Mouse (Mus musculus): ENCODE measurements around the gene Gm45717. TPM values are rescaled to one million over a fixed set of nuclear protein-coding genes. Genes with fewer than 3 reads are reported as not detected.
A peak's percentile ranks its signal among the peaks of the same experiment; 100 is the strongest.

Gm45717 gene
- total and polyA plus RNA-seq, 3 experiments: not detected

DNA sequence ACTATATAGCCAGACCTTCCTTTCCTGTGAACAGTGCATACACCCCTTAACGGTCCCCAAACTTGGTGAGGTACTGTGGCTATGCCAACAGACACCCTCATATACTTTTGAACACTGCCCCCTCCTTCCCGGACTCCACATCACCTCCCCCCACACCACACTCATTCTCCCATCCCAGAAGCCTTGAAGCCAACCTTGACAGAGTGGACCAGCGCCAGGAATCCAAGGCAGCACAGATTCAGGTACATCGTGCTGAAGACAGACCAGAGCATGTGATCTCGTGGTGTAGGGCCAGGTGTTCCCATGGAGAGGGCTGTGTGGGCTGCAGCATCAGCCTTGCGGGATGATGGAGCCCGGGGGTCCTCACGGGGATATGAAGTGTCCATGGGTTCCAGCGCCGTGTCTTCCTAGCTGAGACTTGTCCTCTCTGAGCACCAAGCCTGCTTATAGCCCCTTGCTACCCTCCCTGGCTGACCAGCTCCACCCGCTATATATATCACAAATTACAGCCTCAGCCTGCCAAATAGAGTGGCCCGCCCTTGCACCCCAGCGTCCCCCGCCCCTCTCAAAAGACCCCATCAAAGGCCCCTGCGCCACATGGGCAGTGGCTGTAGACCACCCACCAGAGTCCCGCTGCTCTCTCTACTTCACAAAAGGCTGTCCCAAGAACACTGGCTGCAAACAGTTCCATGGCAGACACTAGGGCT, 5.8 kb downstream of the Gm45717 start, which contains the start of gene Ifitm5:
Gene Ifitm5 (minus strand): TSS at position 468 of the 707 bp plus-strand sequence.
- 83% methylated on average over 16 of the region's 16 CpGs for WGBS
- Histone ChIP-seq H3K4me3 (peak within 1 kb of the TSS; percentile 38; the same call in 1 of the 2 replicates), H3K4me1 (ENCODE audit: control insufficient read depth, insufficient read depth, low read length) (peaks cover 50% of the 10 kb centered on the region), H3K9ac (ENCODE audit: low read depth, low read length) (peak within 1 kb of the TSS; percentile 56), H3K27ac (peak within 1 kb of the TSS; percentile 87), H3K27me3 (ENCODE audit: control insufficient read depth, insufficient read depth, low read length) (no peaks in the 10 kb centered on the region), H3K79me2 (replicated peaks; ENCODE audit: control insufficient read depth, insufficient read depth, low read length) (0 out of 2 replicates have a peak, but pooled peaks cover 2% of the 10 kb centered on the region), H3K36me3 (ENCODE audit: control insufficient read depth, insufficient read depth, low read length) (no peaks in the 10 kb centered on the region; the same call in 1 of the 2 replicates)
- TF ChIP-seq CTCF (IDR thresholded peaks at IDR 0.05) (no peak), POLR2A (IDR thresholded peaks at IDR 0.05; ENCODE audit: insufficient read depth, low read depth, low read length) (no peak), EP300 (IDR thresholded peaks at IDR 0.05; ENCODE audit: insufficient read depth, low read depth, low read length) (no peak)
- intact Hi-C loops (cut with DNase I): no loop called here
- DNase-seq: no peak

DNA sequence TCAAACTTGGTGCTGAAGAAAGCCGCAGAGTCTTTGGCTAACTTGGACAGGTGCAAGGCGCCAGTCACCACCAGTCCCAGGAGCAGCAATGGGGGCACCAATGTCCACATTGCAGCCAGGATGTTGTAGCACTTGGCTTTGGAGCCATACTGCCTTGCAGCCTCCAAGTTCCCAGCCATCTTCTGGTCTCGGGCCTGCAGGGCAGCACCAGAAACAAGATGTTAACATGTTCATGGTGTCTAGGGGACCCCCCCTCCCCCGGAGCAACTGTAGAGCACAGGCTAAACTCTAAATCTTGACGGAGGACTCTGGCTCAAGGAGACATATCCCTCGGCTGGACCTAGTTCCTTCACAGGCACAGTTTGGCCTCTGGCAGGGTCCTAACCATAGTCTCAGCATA, 6.5 kb downstream of the Gm45717 start:
- intact Hi-C loops (cut with DNase I): no loop called here

DNA sequence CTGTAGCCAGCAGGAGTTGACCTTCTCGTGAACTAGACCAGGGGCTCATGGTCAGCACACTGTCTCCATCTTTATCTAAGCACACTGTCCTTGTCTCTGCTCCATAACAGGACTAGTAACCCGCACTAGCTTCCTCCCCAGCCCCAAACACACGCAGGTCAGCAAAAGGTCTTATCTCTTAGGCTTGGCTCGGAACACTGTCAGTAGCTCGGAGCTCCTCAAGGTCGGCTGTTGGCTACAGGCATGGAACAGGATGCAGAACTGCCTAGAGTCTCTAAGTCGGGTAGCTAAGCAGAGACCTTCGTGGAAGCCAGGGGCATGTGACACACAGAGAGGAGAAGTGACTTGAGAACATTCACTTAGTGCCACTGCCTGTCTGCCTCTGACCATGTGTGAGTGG, 7.6 kb downstream of the Gm45717 start:
- no peaks in the 10 kb centered on the region for H3K27me3 ChIP-seq (ENCODE audit: control insufficient read depth, insufficient read depth, low read length)
- peak in 1 of 2 experiments; percentile 32 for DNase-seq
- no peaks in the 10 kb centered on the region; the same call in 1 of the 2 replicates for H3K36me3 ChIP-seq (ENCODE audit: control insufficient read depth, insufficient read depth, low read length)
- 0 out of 2 replicates have a peak, but pooled peaks cover 2% of the 10 kb centered on the region for H3K79me2 ChIP-seq (replicated peaks; ENCODE audit: control insufficient read depth, insufficient read depth, low read length)
- TF ChIP-seq EP300 (IDR thresholded peaks at IDR 0.05; ENCODE audit: insufficient read depth, low read depth, low read length): no peak
- TF ChIP-seq CTCF (IDR thresholded peaks at IDR 0.05): no peak
- TF ChIP-seq POLR2A (IDR thresholded peaks at IDR 0.05; ENCODE audit: insufficient read depth, low read depth, low read length): no peak
- no peak overlapping the region for H3K4me3 ChIP-seq
- intact Hi-C loops (cut with DNase I): no loop called here
- H3K4me1 ChIP-seq (ENCODE audit: control insufficient read depth, insufficient read depth, low read length): peaks cover 49% of the 10 kb centered on the region
- no peak overlapping the region for H3K9ac ChIP-seq (ENCODE audit: low read depth, low read length)
- WGBS: 21% methylated on average over 8 of the region's 8 CpGs
- H3K27ac ChIP-seq: peak overlapping the region; percentile 73

More for the DNA sequence above, 6.5 kb downstream of the Gm45717 start:
- Histone ChIP-seq H3K4me3 (no peak overlapping the region), H3K9ac (ENCODE audit: low read depth, low read length) (no peak overlapping the region), H3K27ac (peak overlapping the region; percentile 11), H3K4me1 (ENCODE audit: control insufficient read depth, insufficient read depth, low read length) (peaks cover 50% of the 10 kb centered on the region), H3K27me3 (ENCODE audit: control insufficient read depth, insufficient read depth, low read length) (no peaks in the 10 kb centered on the region), H3K79me2 (replicated peaks; ENCODE audit: control insufficient read depth, insufficient read depth, low read length) (0 out of 2 replicates have a peak, but pooled peaks cover 2% of the 10 kb centered on the region), H3K36me3 (ENCODE audit: control insufficient read depth, insufficient read depth, low read length) (no peaks in the 10 kb centered on the region; the same call in 1 of the 2 replicates)
- WGBS: 89% methylated on average over 6 of the region's 6 CpGs
- DNase-seq: no peak
- TF ChIP-seq EP300 (IDR thresholded peaks at IDR 0.05; ENCODE audit: insufficient read depth, low read depth, low read length) (no peak), CTCF (IDR thresholded peaks at IDR 0.05) (no peak), POLR2A (IDR thresholded peaks at IDR 0.05; ENCODE audit: insufficient read depth, low read depth, low read length) (no peak)

DNA sequence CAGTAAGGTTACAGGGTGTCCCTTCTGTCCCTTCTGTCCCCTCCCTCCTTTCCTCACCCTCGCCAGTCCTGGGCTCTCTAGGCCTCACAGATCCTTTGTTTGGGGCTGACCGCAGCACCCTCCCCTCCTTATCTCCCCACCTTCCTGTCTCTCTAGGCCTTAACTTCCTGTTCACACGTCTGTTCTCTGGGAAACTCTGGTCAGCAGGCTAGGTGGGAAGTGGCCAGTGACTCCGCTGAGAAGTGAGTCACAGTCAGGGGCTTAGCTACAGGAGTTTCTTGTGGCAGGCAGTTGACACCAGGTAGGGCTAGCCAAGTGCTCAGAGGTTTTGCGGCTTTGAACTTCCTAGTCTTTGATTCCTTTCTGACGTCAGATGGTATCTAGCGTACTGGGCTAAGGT, 8.8 kb downstream of the Gm45717 start:
- whole genome bisulfite sequencing: 40% methylated on average over 7 of the region's 7 CpGs
- Histone ChIP-seq H3K27me3 (ENCODE audit: control insufficient read depth, insufficient read depth, low read length) (no peaks in the 10 kb centered on the region), H3K36me3 (ENCODE audit: control insufficient read depth, insufficient read depth, low read length) (no peaks in the 10 kb centered on the region; the same call in 1 of the 2 replicates), H3K27ac (peak overlapping the region; percentile 73), H3K4me1 (ENCODE audit: control insufficient read depth, insufficient read depth, low read length) (peaks cover 50% of the 10 kb centered on the region), H3K79me2 (replicated peaks; ENCODE audit: control insufficient read depth, insufficient read depth, low read length) (0 out of 2 replicates have a peak, but pooled peaks cover 2% of the 10 kb centered on the region), H3K4me3 (no peak overlapping the region), H3K9ac (ENCODE audit: low read depth, low read length) (0 out of 2 replicates have a peak overlapping the region, but pooled peaks have one; percentile 11)
- peak; percentile 84 for TF ChIP-seq EP300 (IDR thresholded peaks at IDR 0.05; ENCODE audit: insufficient read depth, low read depth, low read length)
- TF ChIP-seq POLR2A (IDR thresholded peaks at IDR 0.05; ENCODE audit: insufficient read depth, low read depth, low read length): peak; percentile 52; the same call in 1 of the 2 replicates
- TF ChIP-seq CTCF (IDR thresholded peaks at IDR 0.05): no peak
- peak; percentile 39 to 57 for DNase-seq
- intact Hi-C loops (cut with DNase I): no loop called here

DNA sequence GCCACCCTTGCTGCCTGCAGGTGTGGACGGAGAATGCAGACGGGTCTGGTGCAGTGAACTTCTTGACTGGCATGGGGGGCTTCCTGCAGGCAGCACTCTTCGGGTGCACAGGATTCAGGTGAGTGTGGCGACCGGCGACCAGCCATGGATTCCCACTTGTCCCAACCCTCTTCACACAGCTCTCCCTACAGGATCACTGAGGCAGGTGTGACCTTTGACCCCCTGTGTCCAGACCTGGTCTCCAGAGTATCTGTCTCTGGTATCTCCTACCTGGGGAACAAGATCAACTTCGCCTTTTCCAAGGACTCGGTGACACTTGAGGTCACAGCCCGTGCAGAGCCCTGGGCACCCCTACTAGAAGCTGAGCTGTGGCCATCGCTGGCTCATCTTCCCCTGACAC, 9.4 kb downstream of the Gm45717 start:
- no peak overlapping the region for H3K4me3 ChIP-seq
- 0 out of 2 replicates have a peak, but pooled peaks cover 2% of the 10 kb centered on the region for H3K79me2 ChIP-seq (replicated peaks; ENCODE audit: control insufficient read depth, insufficient read depth, low read length)
- WGBS: 84% methylated on average over 10 of the region's 10 CpGs
- peak overlapping the region; percentile 73 for H3K27ac ChIP-seq
- no peaks in the 10 kb centered on the region; the same call in 1 of the 2 replicates for H3K36me3 ChIP-seq (ENCODE audit: control insufficient read depth, insufficient read depth, low read length)
- no peak for TF ChIP-seq EP300 (IDR thresholded peaks at IDR 0.05; ENCODE audit: insufficient read depth, low read depth, low read length)
- TF ChIP-seq POLR2A (IDR thresholded peaks at IDR 0.05; ENCODE audit: insufficient read depth, low read depth, low read length): no peak
- TF ChIP-seq CTCF (IDR thresholded peaks at IDR 0.05): no peak
- intact Hi-C loops (cut with DNase I): no loop called here
- no peak overlapping the region for H3K9ac ChIP-seq (ENCODE audit: low read depth, low read length)
- peak in 1 of 2 experiments; percentile 26 for DNase-seq
- H3K27me3 ChIP-seq (ENCODE audit: control insufficient read depth, insufficient read depth, low read length): no peaks in the 10 kb centered on the region
- H3K4me1 ChIP-seq (ENCODE audit: control insufficient read depth, insufficient read depth, low read length): peaks cover 46% of the 10 kb centered on the region

DNA sequence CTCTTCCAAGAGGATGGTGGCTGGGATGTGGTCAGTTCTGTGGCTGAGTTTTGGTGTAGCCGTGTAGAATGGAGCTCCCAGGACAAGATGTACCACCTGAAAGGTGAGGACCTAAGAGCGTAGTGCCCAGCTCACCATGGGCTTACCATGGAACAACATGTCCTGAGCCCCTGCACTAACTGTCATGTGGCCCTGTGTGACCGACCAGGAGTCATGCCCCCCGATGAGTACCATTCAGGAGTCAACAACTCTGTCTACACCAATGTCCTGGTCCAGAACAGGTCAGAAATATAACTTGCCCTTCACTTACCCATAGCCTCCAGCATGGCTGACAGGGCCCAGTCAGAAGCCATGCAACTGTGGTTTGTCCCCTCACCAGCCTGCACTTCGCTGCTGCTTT, 10.5 kb downstream of the Gm45717 start:
- DNase-seq: no peak
- Histone ChIP-seq H3K27ac (no peak overlapping the region), H3K9ac (ENCODE audit: low read depth, low read length) (no peak overlapping the region), H3K4me3 (no peak overlapping the region), H3K36me3 (ENCODE audit: control insufficient read depth, insufficient read depth, low read length) (no peaks in the 10 kb centered on the region; the same call in 1 of the 2 replicates), H3K27me3 (ENCODE audit: control insufficient read depth, insufficient read depth, low read length) (no peaks in the 10 kb centered on the region), H3K4me1 (ENCODE audit: control insufficient read depth, insufficient read depth, low read length) (peaks cover 37% of the 10 kb centered on the region), H3K79me2 (replicated peaks; ENCODE audit: control insufficient read depth, insufficient read depth, low read length) (0 out of 2 replicates have a peak, but pooled peaks cover 2% of the 10 kb centered on the region)
- no peak for TF ChIP-seq EP300 (IDR thresholded peaks at IDR 0.05; ENCODE audit: insufficient read depth, low read depth, low read length)
- intact Hi-C loops (cut with DNase I): no loop called here
- 96% methylated on average over 5 of the region's 5 CpGs for WGBS
